ENCODE assay signal across 21 mouse cellular contexts in genomic region chr10:20636381-20636780, GRCm38 (mm10).
DNase-seq lines count a peak whose midpoint lies in the region; ATAC-seq lines count a peak whose summit lies in the region.
"Had no signal": no experiment of that assay in that cellular context is flagged by ENCODE, and none has a peak within 500 bp of the region (broad histone marks: within the 10 kb centered on the region; RNA-seq: fewer than 3 reads in every experiment).

No protein-coding gene starts in this region.

- 28% methylated on average over 8 of the region's 8 CpGs for WGBS in embryonic facial prominence, embryonic 12.5 days
- WGBS in liver, embryonic 12.5 days (ENCODE audit: insufficient replicate concordance), result 77% methylated on average over 8 of the region's 8 CpGs

- peak; percentile 74 for DNase-seq in heart, adult 11 months
- no peak for DNase-seq in heart, postnatal 10 days
- DNase-seq in forelimb bud, embryonic 11.5 days (ENCODE audit: low read depth, low spot score), result peak; percentile 10
- DNase-seq in layer of hippocampus, postnatal 25 days (ENCODE audit: extremely low spot score in 1 of 2, low spot score in 1 of 2), result no peak
- DNase-seq: adrenal gland, postnatal 10 days; cerebellum, adult 11 months; cerebellum, adult 8-10 months; cerebellum, postnatal 14 days; embryo, embryonic 11 days; gastrocnemius, adult 2 months; gastrocnemius, postnatal 36 days; heart, adult 18-20 months; heart, postnatal 14 days had no signal

- H3K27me3 ChIP-seq in embryonic facial prominence, embryonic 12.5 days, result no peaks in the 10 kb centered on the region
- H3K27me3 ChIP-seq in liver, embryonic 12.5 days (replicated peaks), result no peaks in the 10 kb centered on the region
- H3K27me3 ChIP-seq: forebrain, embryonic 12.5 days; hindbrain, embryonic 13.5 days had no signal

- no peak overlapping the region for H3K4me2 ChIP-seq in embryonic facial prominence, embryonic 12.5 days (replicated peaks)
- H3K4me2 ChIP-seq in liver, embryonic 12.5 days, result no peak overlapping the region
- H3K4me2 ChIP-seq: forebrain, embryonic 12.5 days; hindbrain, embryonic 13.5 days had no signal

- no peak for ATAC-seq in embryonic facial prominence, embryonic 12.5 days (ENCODE audit: insufficient number of reproducible peaks, insufficient read depth, low FRiP score, low TSS enrichment)
- ATAC-seq in megakaryocyte progenitor cell, adult 5-6 weeks (replicated peaks; ENCODE audit: poor library complexity), result no peak
- no peak for ATAC-seq in liver, embryonic 12.5 days
- ATAC-seq: forebrain, embryonic 16.5 days; hindbrain, postnatal 0 days had no signal

- H3K4me1 ChIP-seq in embryonic facial prominence, embryonic 12.5 days, result peaks cover 20% of the 10 kb centered on the region
- H3K4me1 ChIP-seq in liver, embryonic 12.5 days, result no peaks in the 10 kb centered on the region
- H3K4me1 ChIP-seq: forebrain, embryonic 12.5 days; heart, embryonic 10.5 days; hindbrain, embryonic 13.5 days had no signal

- intact Hi-C loops in heart, postnatal 10 days (cut with DNase I), result no loop called here

- no peaks in the 10 kb centered on the region for H3K36me3 ChIP-seq in embryonic facial prominence, embryonic 12.5 days
- no peaks in the 10 kb centered on the region for H3K36me3 ChIP-seq in liver, embryonic 12.5 days
- H3K36me3 ChIP-seq: forebrain, embryonic 12.5 days; heart, embryonic 10.5 days; hindbrain, embryonic 13.5 days had no signal

- H3K4me3 ChIP-seq in embryonic facial prominence, embryonic 12.5 days, result no peak overlapping the region
- H3K4me3 ChIP-seq in liver, embryonic 12.5 days, result no peak overlapping the region
- H3K4me3 ChIP-seq: forebrain, embryonic 12.5 days; gastrocnemius, adult 2 months; heart, embryonic 10.5 days; hindbrain, embryonic 13.5 days had no signal

- no peak overlapping the region for H3K9ac ChIP-seq in embryonic facial prominence, embryonic 12.5 days
- H3K9ac ChIP-seq in liver, embryonic 12.5 days, result no peak overlapping the region
- H3K9ac ChIP-seq: forebrain, embryonic 12.5 days; hindbrain, embryonic 13.5 days had no signal

- peaks cover 4% of the 10 kb centered on the region; the same call in 1 of the 2 replicates for H3K9me3 ChIP-seq in embryonic facial prominence, embryonic 12.5 days
- H3K9me3 ChIP-seq in liver, embryonic 12.5 days (replicated peaks), result no peaks in the 10 kb centered on the region
- H3K9me3 ChIP-seq: forebrain, embryonic 12.5 days; heart, embryonic 10.5 days; hindbrain, embryonic 13.5 days had no signal

- peak overlapping the region; percentile 79 for H3K27ac ChIP-seq in embryonic facial prominence, embryonic 12.5 days
- no peak overlapping the region for H3K27ac ChIP-seq in liver, embryonic 12.5 days
- H3K27ac ChIP-seq: forebrain, embryonic 12.5 days; gastrocnemius, adult 2 months; heart, embryonic 10.5 days; hindbrain, embryonic 13.5 days; hindbrain, postnatal 0 days had no signal

Comparison
In these comparisons a context has a peak if more than half of its experiments do, and no peak if none do; other contexts are left out.
1. DNase-seq: peak in heart, adult 11 months (single experiment) and forelimb bud, embryonic 11.5 days (single experiment); none in heart, postnatal 10 days (0 of 2) and layer of hippocampus, postnatal 25 days (0 of 2).